Mouse (Mus musculus) embryo, embryonic 11 days (tissue): Measurements from ENCODE around the gene Fmod.

Source experiments
- DNase-seq: peaks from one replicate; pipeline ENCODE4 v3.0.0-alpha.2; 2015

Fmod gene

DNA sequence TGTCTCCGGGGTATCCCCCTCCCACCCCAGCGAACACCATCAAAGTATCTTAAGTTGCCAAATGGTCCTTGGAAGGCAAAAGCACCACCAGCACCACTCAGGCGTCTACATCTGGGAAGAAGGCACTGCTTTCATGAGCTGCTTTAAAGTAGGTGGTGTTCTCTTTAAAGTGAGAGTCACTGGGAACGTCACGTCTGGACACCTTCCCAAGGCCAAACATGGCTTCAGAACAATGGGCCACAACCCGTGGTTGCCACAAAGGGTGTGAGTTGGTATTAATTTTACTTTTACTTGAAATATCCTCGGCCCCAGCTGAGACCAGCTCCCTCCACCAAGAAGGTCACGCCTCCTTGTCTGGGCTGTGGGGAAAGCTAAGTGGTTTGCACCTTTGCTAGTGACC is 20.7 kb downstream of the Fmod start:
- DNase-seq = no peak

- DNase-seq = no peak
Measured at GRCm38 (mm10) chr1:134058870-134059269, 21.8 kb downstream of the Fmod start.

GRCm38 (mm10) chr1:134059739-134060695 is 23.0 kb downstream of the Fmod start:
- no peak for DNase-seq

DNA sequence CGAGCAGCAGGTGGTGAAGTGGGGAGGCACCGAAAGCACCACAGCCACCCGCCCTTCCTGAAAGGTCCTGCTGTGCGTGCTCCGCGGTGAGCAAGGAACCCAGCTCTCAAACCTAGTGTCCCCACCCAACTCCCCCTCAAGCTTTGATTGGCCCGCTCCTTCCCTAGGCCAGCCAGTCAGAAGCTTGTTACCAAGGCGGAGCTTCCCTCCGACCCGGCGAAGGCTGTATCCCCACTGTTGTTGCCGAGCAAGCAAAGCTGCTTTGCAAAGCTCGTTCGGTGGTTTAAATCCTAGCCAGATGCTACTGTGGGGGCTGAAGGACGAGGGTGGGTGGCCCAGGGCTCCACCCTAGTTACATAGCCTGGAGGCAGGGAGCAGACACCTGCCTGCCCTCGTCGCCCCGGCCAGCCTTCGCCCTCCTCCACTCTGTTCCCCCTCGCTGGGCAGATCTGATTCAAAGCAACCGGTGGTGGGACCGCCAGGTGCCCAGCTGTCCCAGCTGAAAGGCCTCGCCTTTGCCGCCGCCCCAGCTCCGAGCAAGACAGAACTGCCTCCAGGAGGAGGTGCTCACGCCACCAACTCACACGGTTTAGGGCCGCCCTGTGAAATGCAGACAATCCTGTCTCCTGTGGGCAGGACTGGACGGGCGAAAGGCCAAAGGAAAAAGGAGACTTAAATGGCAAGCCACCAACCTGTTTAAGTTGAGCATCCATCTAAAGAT is 24.0 kb downstream of the Fmod start:
- peak; percentile 94 for DNase-seq

DNA sequence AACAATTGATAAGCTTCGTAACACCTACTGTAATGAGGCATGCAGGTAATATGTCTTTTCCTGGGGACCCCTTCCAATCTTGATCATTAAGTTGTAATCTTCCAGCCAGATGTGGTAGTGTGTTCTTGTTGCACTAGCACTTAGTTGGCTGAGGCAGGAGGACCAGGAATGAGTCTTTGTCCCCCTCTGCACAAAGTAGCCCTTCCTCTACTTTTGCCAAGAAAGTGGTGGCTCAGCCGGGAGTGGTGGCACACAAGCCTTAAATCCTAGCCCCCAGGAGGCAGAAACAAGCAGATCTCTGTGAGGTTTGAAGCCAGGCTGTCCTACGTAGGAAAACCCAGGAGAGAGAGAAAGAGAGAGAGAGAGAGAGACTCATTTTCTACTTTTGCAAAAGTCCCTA is 24.9 kb downstream of the Fmod start:
- no peak for DNase-seq

DNA sequence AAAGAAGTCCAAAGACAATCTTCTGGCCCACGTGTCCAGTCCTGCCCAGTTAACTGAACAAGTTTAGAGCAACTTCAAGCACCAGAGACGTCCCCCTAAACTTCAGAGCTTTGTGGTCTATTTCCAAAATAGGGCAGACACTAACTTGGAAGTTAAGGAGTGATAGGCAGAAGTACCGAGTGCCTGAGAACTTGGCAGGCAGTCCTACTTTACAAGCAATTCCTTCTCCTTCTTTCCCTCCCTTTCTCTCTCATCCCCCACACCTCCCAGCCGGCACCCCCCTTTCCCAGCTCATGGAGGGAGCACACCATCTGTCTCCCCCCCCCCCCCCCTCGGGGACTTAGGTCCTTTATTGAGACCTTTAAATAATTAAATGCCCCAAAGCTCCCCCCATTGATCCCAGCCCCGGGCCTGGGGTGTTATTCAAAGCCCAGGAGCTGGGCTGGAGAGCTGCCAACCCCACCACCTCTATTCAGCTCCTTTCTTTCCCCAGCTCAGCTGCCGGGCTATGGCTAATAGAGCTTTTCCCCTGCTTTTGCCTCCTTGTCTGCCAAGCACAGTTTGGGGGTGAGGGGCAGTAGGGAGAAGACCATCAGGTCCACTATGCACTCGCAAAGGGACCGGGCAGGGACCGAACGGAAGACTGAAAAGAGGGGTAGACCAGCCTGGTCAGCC is 25.5 kb downstream of the Fmod start:
- peak; percentile 82 for DNase-seq

- DNase-seq = peak; percentile 91
Measured at GRCm38 (mm10) chr1:134063086-134063772, 26.2 kb downstream of the Fmod start.

GRCm38 (mm10) chr1:134063773-134064125 is 26.7 kb downstream of the Fmod start:
- no peak for DNase-seq

- no peak for DNase-seq
Measured at GRCm38 (mm10) chr1:134064296-134064831, 27.3 kb downstream of the Fmod start.

GRCm38 (mm10) chr1:134065241-134065809 is 28.3 kb downstream of the Fmod start:
- DNase-seq = no peak

- DNase-seq = no peak
Measured at GRCm38 (mm10) chr1:134066554-134066953, 29.5 kb downstream of the Fmod start.

- peak; percentile 69 for DNase-seq
Measured at GRCm38 (mm10) chr1:134067143-134067619, 30.1 kb downstream of the Fmod start.

DNA sequence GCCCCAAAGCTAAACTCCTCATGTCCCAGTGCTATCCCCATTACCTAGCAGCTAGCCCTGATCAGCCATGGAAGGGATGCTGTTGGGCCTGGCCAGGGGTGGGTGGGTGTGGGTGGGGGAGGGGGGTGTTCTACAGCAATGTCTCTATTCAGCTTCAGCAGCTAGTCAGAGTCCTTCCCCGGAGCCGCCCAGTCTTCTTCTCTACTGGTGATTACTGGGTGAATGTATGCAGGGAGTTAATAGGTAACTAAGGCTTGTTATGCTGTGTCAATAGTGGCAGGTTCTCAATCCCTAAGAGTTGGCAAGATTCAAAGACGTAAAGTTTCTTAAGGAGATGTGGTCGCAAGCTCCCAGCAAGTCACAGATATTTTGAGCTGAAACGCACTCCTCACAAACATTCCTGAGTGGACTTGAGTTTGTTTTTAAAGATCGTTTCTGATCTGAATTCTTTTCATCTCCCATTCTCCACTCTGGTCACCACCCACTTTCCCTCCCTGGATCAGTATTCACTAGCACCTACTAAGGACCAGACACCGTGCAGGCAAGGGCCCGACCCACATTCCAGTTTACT is 33.1 kb downstream of the Fmod start:
- no peak for DNase-seq

DNA sequence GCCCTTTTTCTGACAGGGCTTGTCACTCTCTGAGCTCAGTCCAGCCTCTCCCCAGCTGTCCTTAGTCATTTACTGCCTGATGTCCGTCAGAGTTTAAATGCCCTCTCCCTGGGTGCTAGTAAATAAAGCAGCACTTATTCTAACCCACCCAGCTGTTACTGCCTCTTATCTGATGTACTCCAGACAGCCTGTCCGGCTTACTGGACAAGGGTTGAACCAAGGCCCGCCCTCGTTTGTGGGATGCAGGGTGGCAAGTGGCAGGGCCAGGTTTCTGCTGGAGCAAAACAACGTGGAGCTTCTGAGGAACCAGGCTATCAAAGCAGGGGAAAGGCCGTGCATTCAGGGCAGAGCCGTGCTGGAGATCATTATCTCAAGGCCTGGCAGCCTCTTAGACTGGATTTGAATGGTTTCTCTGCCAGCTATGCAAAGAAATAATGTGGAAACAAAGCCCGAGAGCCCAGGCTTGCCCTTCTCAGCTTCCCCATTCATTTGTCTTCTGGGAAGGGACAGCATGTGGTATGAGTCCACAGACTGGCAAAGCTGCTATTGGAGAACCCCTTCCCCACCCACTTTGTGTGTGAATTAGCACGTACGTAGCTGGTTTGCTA is 34.5 kb downstream of the Fmod start:
- DNase-seq = no peak

DNA sequence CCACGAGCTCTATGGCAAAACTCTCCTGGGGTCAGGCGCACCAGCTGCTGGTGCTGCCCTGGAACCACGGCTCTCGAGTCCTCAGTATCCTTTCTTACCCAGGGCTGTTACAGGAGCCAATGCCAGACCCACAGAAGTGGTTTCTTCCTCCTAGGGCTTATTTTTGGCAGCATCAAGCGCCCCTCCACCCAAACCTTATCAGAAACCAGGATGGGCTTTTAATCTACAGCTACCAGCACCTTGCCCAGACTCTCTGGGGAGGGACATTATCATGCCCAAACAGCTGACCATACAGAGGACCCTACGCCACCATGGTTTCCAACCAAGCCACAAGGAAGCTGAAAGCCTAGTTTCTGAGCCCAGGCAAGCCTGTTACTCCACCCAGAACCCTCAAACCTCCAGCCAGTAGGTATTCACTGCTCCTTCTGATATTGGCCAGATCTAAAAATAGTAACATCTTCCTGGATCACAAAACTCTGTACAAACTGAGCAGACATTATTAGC is 36.1 kb downstream of the Fmod start:
- DNase-seq = no peak

DNA sequence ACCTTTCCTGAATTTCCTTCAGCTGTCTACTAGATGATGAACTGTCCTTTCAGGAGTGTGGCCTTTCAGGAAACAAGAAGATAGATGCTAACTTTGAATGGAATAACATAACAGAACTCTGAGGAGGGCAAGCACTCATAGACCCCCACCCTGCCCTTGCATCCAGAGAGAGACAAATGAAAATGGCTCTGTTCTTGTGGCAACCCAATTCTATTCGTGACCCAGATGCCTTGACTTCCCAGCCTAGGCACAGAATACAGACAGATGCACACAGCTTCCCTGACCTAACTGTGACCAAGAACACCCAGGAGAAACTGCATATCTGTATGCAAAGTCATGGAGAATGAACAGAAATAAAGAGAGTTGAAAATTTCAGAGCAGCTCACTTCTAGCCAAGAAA is 36.6 kb downstream of the Fmod start:
- DNase-seq = no peak

DNA sequence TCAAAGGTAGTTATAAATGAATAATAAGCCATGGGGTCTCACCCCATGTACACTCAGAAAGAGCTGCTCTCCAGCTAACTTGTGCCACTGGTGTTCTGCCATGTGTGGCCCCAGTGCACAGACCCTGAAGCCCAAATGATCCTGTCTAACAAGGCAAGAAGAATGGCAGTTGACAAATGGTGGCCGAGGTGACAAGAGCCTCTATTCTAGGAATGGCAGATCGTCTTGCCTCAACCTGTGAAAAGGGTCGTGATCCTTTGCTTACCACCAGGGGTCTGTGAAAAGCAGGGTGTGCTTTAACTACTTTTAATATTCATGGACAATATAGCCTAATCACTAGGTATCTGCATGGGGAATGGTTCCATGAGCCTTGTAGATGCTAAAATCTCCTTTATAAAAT is 37.1 kb downstream of the Fmod start:
- no peak for DNase-seq

DNA sequence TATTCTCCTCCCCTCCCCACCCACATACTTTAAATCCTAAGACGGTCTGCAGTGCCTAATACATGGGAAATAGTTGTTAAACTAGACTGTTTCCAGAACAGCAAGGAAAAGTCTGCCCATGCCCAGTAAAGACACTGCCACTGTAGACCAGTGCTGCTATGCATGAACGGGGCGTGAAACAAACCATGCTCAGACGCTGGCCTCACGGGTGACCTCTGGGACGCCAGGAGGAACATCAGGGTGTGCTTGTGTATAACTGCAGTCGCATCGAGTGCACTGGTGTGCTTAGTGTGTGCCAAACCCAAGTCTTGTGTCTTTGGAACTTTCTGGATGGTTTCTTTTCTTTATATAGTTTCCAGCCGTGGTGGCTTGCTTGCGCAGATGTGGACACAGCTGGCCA is 37.6 kb downstream of the Fmod start:
- no peak for DNase-seq

DNA sequence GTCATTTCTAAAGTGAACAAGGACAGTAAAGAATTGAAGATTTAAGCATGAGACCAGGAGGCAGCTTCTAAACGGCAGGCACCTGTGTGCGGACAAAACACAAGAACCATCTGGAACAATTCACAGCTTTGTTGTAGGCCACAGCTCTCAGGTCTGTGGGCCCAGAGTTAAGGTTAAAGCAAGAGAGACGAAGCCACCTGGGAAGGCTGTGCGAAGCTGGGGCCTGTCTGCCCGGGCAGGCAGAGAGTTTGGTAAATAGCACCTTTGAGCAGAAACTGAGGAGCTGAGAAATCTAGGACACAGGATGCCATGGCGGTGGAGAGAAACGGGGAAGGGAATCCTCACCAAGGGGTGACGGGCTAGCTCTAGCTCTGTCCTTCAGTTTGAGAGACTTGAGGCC is 38.5 kb downstream of the Fmod start:
- DNase-seq = no peak

DNA sequence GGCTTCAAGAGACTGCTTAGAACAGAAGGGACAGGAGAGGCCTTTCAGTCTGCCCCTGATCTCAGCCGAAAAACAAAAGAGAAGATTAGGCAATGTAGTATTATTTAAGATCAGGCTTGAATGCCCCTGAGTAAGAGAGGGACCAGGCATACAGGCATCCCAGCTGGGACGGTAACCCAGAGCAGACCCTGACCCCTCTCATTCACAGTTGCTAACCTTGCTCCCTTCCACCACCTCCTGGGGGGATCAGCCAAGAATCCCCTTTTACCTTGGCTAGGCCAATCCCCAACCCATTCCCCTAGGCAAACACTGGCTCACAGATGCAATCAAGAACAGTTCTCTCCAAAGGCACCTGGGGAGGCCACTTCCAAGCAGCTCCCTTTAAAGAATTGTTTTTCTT is 39.7 kb downstream of the Fmod start:
- no peak for DNase-seq

- DNase-seq = peak; percentile 63
Measured at GRCm38 (mm10) chr1:134077389-134078060, 40.5 kb downstream of the Fmod start.
